Mouse (Mus musculus): ENCODE results near the gene Ppp1r9b.

- TF ChIP-seq CTCF (IDR thresholded peaks at IDR 0.05; ENCODE audit: low read depth, low read length): no peak
- no peak for TF ChIP-seq POLR2A (IDR thresholded peaks at IDR 0.05; ENCODE audit: extremely low read depth, insufficient read depth, low read length)
Measured at GRCm38 (mm10) chr11:95024439-95025184, 33.8 kb downstream of the Ppp1r9b start.
